Mouse (Mus musculus): ENCODE data around the gene Atf3.

- TF ChIP-seq POLR2A (IDR thresholded peaks at IDR 0.05; ENCODE audit: low read depth, low read length): no peak
- no peak for TF ChIP-seq CTCF (IDR thresholded peaks at IDR 0.05; ENCODE audit: extremely low read depth, insufficient read depth, insufficient read length, insufficient replicate concordance)
Measured at GRCm38 (mm10) chr1:191184066-191184815, 33.6 kb downstream of the Atf3 start.
